Mouse (Mus musculus) lung, adult 2 months (tissue): ENCODE results near the gene Ttll2. TPM values are rescaled to one million over a fixed set of nuclear protein-coding genes. Genes with fewer than 3 reads are reported as not detected.
"Not testable (repeated sequence)": the region's sequence is repeated elsewhere in the genome, so short reads cannot be mapped to it uniquely, and the experiment has no call there.

Experiments
- DNase-seq: peaks from one replicate; pipeline ENCODE4 v3.0.0; 2022
- H3K4me1 ChIP-seq: fragments of 200-500 bp; 2 replicates; pipeline ENCODE4 v1.6.1; 2011; ENCODE audit warnings: low read length; ENCODE audit not compliant: control insufficient read depth, insufficient read depth
- H3K4me3 ChIP-seq: fragments of 200-500 bp; replicated peaks from 2 replicates; pipeline ENCODE3; 2011; ENCODE audit warnings: low read depth, mild to moderate bottlenecking, control low read depth, low read length; ENCODE audit errors: extremely low read depth
- WGBS: fragments of 180-500 bp; shearing (Covaris S2); methylation state at CpG from one replicate; pipeline ENCODE4 v1.1.7; 2018; 5-methylcytosine and 5-hydroxymethylcytosine counted together
- polyA plus RNA-seq: library from polyadenylated mRNA; depleted of rRNA; stranded (reverse); fragments of >200 nt; gene quantifications from 2 replicates; pipeline ENCODE4 v1.2.3, GENCODE M21; 2012; rRNA removed

Ttll2 gene
- 0.18 TPM in 1 of 2 replicates, not detected in the other for polyA plus RNA-seq

GRCm38 (mm10) chr17:7352596-7352995, at the start of gene Ttll2:
Gene Ttll2 (minus strand): TSS chr17:7352696.
- not testable (repeated sequence) for DNase-seq, H3K4me3 ChIP-seq, H3K4me1 ChIP-seq
- WGBS: 80% methylated on average over 1 of the region's 1 CpGs

- WGBS: 85% methylated on average over 6 of the region's 6 CpGs
- H3K4me1 ChIP-seq, DNase-seq, H3K4me3 ChIP-seq: not testable (repeated sequence)
Measured at GRCm38 (mm10) chr17:7399770-7400169, 47.3 kb upstream of the Ttll2 start.

- not testable (repeated sequence) for DNase-seq, H3K4me1 ChIP-seq, H3K4me3 ChIP-seq
- WGBS: 71% methylated on average over 6 of the region's 6 CpGs
Measured at GRCm38 (mm10) chr17:7398198-7398847, 45.8 kb upstream of the Ttll2 start.

GRCm38 (mm10) chr17:7397079-7397478, 44.6 kb upstream of the Ttll2 start:
- not testable (repeated sequence) for H3K4me3 ChIP-seq, H3K4me1 ChIP-seq, DNase-seq
- 85% methylated on average over 13 of the region's 13 CpGs for WGBS

GRCm38 (mm10) chr17:7396288-7396687, 43.8 kb upstream of the Ttll2 start:
- H3K4me1 ChIP-seq, DNase-seq, H3K4me3 ChIP-seq: not testable (repeated sequence)
- WGBS: no CpG with 5 or more reads among the region's 2 CpGs

- not testable (repeated sequence) for H3K4me1 ChIP-seq, H3K4me3 ChIP-seq, DNase-seq
- 87% methylated on average over 8 of the region's 8 CpGs for WGBS
Measured at GRCm38 (mm10) chr17:7395671-7396070, 43.2 kb upstream of the Ttll2 start.

- H3K4me1 ChIP-seq, DNase-seq, H3K4me3 ChIP-seq: not testable (repeated sequence)
- WGBS: 87% methylated on average over 7 of the region's 7 CpGs
Measured at GRCm38 (mm10) chr17:7395116-7395515, 42.6 kb upstream of the Ttll2 start.

- WGBS: 70% methylated on average over 7 of the region's 7 CpGs
- DNase-seq, H3K4me1 ChIP-seq, H3K4me3 ChIP-seq: not testable (repeated sequence)
Measured at GRCm38 (mm10) chr17:7389898-7390297, 37.4 kb upstream of the Ttll2 start.

GRCm38 (mm10) chr17:7388958-7389356, 36.5 kb upstream of the Ttll2 start:
- not testable (repeated sequence) for H3K4me1 ChIP-seq, H3K4me3 ChIP-seq, DNase-seq
- WGBS: 80% methylated on average over 8 of the region's 8 CpGs

GRCm38 (mm10) chr17:7388341-7388957, 36.0 kb upstream of the Ttll2 start:
- not testable (repeated sequence) for H3K4me1 ChIP-seq, DNase-seq, H3K4me3 ChIP-seq
- WGBS: no CpG with 5 or more reads among the region's 2 CpGs

- not testable (repeated sequence) for H3K4me3 ChIP-seq, H3K4me1 ChIP-seq
- 64% methylated on average over 8 of the region's 8 CpGs for WGBS
Measured at GRCm38 (mm10) chr17:7386016-7386415, 33.5 kb upstream of the Ttll2 start.

GRCm38 (mm10) chr17:7385364-7385763, 32.9 kb upstream of the Ttll2 start, which contains the start of gene Unc93a2:
Gene Unc93a2 (minus strand): TSS chr17:7385464.
- H3K4me3 ChIP-seq, DNase-seq: not testable (repeated sequence)
- 79% methylated on average over 3 of the region's 3 CpGs for WGBS

More at GRCm38 (mm10) chr17:7386016-7386415, 33.5 kb upstream of the Ttll2 start:
- not testable (repeated sequence) for DNase-seq

GRCm38 (mm10) chr17:7383167-7384143, 31.0 kb upstream of the Ttll2 start:
- H3K4me1 ChIP-seq, DNase-seq, H3K4me3 ChIP-seq: not testable (repeated sequence)
- 82% methylated on average over 12 of the region's 13 CpGs for WGBS

More at GRCm38 (mm10) chr17:7385364-7385763, 32.9 kb upstream of the Ttll2 start, which contains the start of gene Unc93a2:
- not testable (repeated sequence) for H3K4me1 ChIP-seq

- not testable (repeated sequence) for H3K4me3 ChIP-seq, DNase-seq, H3K4me1 ChIP-seq
- 85% methylated on average over 1 of the region's 3 CpGs for WGBS
Measured at GRCm38 (mm10) chr17:7382711-7383110, 30.2 kb upstream of the Ttll2 start.

- H3K4me1 ChIP-seq, DNase-seq, H3K4me3 ChIP-seq: not testable (repeated sequence)
- 22% methylated on average over 2 of the region's 3 CpGs for WGBS
Measured at GRCm38 (mm10) chr17:7377907-7378306, 25.4 kb upstream of the Ttll2 start.
